Mouse (Mus musculus) megakaryocyte, embryonic 14.5 days (primary cell): ENCODE data around the gene Celf5.

Experiments used
- FLI1 ChIP-seq: IDR thresholded peaks from 2 replicates; pipeline ENCODE4 v1.6.1; 2012; ENCODE audit warnings: low read length, inconsistent platforms, mixed read lengths
- GATA1 ChIP-seq: IDR thresholded peaks from 3 replicates; pipeline ENCODE4 v1.6.1; 2012; ENCODE audit warnings: mixed read lengths, low read length, inconsistent platforms, borderline replicate concordance

DNA sequence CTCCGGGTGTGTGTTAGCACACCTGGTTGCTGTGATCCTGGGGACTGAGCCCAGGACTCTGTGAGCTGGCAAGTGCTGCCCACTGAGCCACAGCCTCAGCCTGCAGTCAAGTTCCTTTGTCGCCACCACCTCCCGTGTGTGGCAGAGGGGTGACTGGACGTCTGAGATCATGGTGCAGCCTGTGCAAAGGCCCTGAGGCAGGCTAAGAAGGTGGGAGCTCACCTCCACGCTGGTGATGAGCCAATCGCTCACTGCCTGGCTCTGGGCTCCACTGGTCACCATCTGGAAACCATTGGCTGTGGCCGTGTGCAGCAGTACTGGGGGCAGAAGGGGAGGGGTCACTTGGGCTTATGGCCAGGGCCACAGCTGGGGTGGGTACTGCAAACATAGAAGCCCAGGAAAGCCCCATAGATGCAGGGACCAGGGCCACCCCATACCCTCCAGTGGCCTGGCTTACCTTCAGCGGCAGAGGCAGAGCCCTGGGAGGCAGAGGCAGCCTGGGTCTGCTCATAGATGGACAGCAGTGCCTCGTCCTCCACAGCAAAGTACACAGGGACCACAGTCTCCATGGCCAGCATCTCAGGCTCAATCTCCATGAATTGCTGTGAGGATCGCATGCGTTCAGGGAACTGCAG lies 10.2 kb upstream of the Celf5 start:
- no peak for TF ChIP-seq GATA1
- no peak for TF ChIP-seq FLI1
